Mouse (Mus musculus) left cerebral cortex, postnatal 36 days (tissue): ENCODE data around the gene Olfr53. TPM values are rescaled to one million over a fixed set of nuclear protein-coding genes. Genes with fewer than 3 reads are reported as not detected.
"Not testable (repeated sequence)": the region's sequence is repeated elsewhere in the genome, so short reads cannot be mapped to it uniquely, and the experiment has no call there.

Experiments
- DNase-seq, 2 experiments: peaks; one replicate each; pipeline ENCODE4 v3.0.0; 2021 to 2022; ENCODE audit warnings: low spot score in 2 of 2, mixed read lengths in 1 of 2
- intact Hi-C: fragments of 180-260 bp; cut with DNase I; formaldehyde crosslinking; loops from one replicate; pipeline ENCODE4 v1.15.1; 2025
- total RNA-seq, 2 experiments: library from RNA; stranded (reverse); gene quantifications; 2 replicates each; pipeline ENCODE4 v1.2.3; 2021

The Olfr53 gene
- not detected for total RNA-seq

DNA sequence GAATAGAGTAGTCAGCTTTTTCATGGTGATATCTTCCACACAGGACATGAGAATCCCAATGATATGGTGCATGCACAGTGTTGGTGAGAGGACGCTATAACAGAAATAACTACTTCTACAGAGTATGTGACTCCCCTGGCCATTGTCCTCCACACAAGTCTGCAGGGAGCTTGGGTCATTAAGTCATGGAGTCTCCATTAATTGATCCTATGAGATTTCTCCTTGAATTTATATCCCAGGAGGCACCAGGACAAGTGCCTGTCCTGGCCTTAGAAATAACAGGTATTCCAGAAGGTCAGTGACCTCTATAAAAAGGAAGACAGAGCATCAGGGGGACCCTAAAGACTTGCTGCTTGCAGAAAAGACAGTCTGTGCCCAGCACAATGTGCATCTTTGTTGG lies at the start of gene Olfr53:
Gene Olfr53, plus strand, starts transcription at position 301 of the 400 bp plus-strand sequence.
- no peak for DNase-seq
- intact Hi-C loops, result loop anchor here (1.0 kb wide), 1 partner anchor 36 kb away; no protein-coding TSS in a partner anchor

DNA sequence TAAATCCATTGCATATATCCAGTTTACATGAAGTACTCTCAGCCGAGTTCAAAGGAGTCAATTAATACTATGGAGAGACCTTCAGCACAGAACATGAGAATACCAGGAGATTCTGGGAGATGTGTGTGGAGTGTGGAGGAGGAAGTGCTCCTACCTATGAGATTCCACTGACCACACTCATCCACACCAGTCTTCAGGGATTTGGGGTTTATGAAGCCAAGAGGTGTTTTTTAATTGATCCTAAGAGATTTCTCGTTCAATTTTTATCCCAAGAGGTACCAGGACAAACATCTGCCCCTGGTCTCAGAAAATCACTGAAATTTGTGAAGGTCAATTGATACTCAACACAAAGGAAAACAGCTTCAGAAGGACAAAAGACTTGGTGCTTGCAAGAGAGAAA lies 45.3 kb upstream of the Olfr53 start, which contains the start of gene Olfr46:
Gene Olfr46, plus strand, starts transcription at position 301 of the 400 bp plus-strand sequence.
- intact Hi-C loops, DNase-seq: not testable (repeated sequence)

DNA sequence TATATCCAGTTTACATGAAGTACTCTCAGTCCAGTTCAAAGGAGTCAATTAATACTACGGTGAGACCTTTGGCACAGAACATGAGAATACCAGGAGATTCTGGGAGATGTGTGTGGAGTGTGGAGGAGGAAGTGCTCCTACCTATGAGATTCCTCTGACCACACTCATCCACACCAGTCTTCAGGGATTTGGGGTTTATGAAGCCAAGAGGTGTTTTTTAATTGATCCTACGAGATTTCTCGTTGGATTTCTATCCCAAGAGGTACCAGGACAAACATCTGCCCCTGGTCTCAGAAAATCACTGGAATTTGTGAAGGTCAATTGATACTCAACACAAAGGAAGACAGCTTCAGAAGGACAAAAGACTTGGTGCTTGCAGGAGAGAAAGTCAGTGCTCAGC lies 17.6 kb upstream of the Olfr53 start, which contains the start of gene Olfr61:
Gene Olfr61, plus strand, starts transcription at position 301 of the 400 bp plus-strand sequence.
- intact Hi-C loops, DNase-seq: not testable (repeated sequence)

DNA sequence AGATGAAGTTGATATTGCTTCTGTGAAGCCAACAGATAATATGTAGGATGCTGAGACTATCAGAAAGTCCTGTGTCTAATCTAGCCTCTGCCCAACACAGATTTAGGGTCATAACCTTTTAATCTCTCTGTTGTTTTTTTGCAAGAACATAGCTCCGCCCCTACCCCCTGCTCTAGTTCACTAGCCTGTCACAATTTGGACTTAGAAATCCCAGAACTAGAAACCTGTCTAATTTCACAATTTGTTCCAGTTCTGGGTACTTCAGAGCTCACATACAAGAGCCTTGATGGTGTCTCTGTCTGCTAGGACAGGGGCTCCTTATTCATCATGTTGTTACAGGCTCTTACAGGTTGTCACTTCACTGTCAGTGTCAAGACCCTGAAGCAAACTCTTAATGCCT lies 15.7 kb upstream of the Olfr53 start:
- intact Hi-C loops, result no loop called here
- no peak for DNase-seq

DNA sequence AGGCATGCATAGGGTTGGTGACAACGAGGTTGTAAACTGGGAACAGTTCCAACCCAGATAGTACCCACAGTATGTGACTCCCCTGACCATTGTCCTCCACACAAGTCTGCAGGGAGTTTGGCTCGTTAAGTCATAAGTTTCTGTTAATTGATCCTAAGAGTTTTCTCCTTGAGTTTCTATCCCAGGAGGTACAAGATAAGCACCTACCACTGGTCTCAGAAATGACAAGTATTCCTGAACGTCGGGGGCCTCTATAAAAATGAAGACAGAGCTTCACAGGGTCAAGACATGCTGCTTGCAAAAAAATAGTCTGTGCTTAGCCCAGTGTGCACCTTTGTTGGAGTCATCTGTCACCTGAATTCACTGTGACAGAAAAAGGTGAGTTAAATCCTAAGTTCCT lies 13.4 kb downstream of the Olfr53 start, which contains the start of gene Olfr539:
Gene Olfr539, plus strand, starts transcription at position 301 of the 400 bp plus-strand sequence.
- no peak for DNase-seq
- intact Hi-C loops, result no loop called here

DNA sequence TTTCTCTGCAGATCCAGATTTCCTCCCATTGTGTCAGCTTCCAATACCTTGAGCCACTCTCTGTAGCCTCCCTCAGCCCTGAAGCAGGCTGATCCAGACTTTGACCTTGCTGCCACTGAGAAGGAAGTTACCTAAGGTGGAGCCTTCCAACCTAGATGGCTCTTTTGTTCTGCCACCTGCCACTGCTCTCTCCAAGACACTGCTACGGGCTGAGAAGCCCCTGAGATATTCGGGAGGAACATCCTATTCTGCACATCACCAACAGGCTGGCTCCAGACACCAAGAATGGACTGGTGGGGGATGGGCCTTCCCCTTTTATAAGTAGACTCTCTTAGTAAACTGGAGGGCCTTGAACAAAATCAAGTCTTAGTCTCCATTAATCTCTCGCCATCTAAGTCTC lies 24.4 kb downstream of the Olfr53 start:
- intact Hi-C loops, result not testable (repeated sequence)

DNA sequence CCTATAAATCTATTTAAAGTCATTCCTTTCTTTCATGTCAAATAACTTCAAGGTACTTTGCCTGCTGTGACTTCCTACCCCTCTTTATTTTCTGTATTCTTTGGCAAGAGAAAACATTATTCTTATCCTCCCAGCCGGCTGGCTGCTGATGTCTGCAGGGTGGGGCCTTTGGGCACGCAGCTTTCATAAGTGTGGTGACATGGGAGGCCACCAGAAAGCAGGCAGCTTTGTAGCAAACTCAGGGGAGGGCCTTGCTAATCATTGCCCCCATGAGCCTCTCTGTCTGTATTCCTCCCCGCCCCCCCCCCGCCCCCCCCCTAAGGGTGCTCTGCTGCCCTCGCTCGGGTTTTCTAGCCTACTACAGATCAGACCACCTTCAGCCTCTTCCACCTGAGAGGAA lies 29.6 kb downstream of the Olfr53 start:
- intact Hi-C loops, result no loop called here
- no peak for DNase-seq

More for the DNA sequence above, 24.4 kb downstream of the Olfr53 start:
- DNase-seq, result not testable (repeated sequence)

DNA sequence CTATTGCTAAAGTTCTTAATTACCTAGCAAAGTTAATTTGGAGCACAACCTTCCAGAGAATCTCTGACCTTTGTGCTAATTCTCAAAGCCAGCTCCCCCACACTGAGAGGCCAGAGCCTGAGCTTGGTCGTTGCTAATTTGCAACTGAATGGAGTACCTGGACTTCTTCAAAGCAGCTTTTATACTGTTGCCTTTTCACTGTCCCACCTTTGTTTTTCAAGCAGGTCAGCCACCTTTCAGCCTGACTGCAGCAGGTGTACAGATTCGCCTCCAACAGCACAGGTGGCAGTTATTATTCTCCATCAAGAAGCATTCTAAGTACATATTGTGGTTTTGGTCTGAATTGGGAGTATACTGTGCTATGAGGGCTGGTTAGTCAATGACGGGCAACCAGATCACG lies 33.3 kb downstream of the Olfr53 start:
- intact Hi-C loops, result not testable (repeated sequence)

DNA sequence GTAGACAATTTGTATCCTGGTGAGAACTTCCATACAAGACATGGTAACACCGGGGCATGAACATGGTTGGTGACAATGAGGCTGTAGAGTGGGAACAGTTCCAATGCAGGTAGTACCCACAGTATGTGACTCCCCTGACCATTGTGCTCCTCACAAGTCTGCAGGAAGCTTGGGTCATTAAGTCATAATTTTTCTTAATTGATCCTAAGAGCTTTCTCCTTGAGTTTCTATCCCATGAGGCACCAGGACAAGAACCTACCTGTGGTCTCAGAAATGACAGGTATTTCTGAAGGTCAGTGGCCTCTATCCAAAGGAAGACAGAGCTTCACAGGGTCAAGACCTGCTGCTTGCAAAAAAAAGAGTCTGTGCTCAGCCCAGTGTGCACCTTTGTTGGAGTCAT lies 35.4 kb downstream of the Olfr53 start, which contains the start of gene Olfr45:
Gene Olfr45, plus strand, starts transcription at position 301 of the 400 bp plus-strand sequence.
- intact Hi-C loops, result loop anchor here (1.0 kb wide), 1 partner anchor 35 kb away; the partner anchor contains the start of gene Olfr53
- DNase-seq, result no peak

More for the DNA sequence above, 33.3 kb downstream of the Olfr53 start:
- not testable (repeated sequence) for DNase-seq

DNA sequence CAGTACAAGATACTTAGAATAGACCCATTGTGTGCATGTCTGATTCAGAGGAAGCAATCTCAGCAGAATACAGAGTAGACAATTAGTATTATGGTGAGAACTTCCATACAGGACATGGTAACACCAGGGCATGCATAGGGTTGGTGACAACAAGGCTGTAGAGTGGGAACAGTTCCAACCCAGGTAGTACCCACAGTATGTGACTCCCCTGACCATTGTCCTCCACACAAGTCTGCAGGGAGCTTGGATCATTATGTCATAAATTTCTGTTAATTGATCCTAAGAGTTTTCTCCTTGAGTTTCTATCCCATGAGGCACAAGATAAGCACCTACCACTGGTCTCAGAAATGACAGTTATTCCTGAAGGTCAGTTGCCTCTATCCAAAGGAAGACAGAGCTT lies 50.7 kb downstream of the Olfr53 start, which contains the start of gene Olfr541:
Gene Olfr541, plus strand, starts transcription at position 301 of the 400 bp plus-strand sequence.
- intact Hi-C loops, result no loop called here
- no peak for DNase-seq

Other genes starting within 250 kb of the Olfr53 start
- not detected for gene Olfr531, start 243.5 kb upstream of the Olfr53 start, total RNA-seq
- gene Olfr532, start 224.8 kb upstream of the Olfr53 start, total RNA-seq, result not detected
- not detected for gene Olfr533, start 183.1 kb upstream of the Olfr53 start, total RNA-seq
- not detected for gene Olfr535, start 162.2 kb upstream of the Olfr53 start, total RNA-seq
- not detected for gene Olfr536, start 139.1 kb upstream of the Olfr53 start, total RNA-seq
- gene Olfr538, start 78.6 kb upstream of the Olfr53 start, total RNA-seq, result not detected
- gene Olfr46, start 45.2 kb upstream of the Olfr53 start, total RNA-seq, result under 1 TPM; 0.05 to 0.36 TPM
- not detected for gene Olfr61, start 17.5 kb upstream of the Olfr53 start, total RNA-seq
- under 1 TPM in 1 of 2 experiments, not detected in 1; 0.07 TPM for gene Olfr539, start 13.5 kb downstream of the Olfr53 start, total RNA-seq
- not detected for gene Olfr45, start 35.5 kb downstream of the Olfr53 start, total RNA-seq
- gene Olfr541, start 50.8 kb downstream of the Olfr53 start, total RNA-seq, result not detected
- not detected for gene Cyp2e1, start 117.3 kb downstream of the Olfr53 start, total RNA-seq
- gene Syce1, start 141.4 kb downstream of the Olfr53 start, total RNA-seq, result under 1 TPM; 0.22 to 0.54 TPM
- 10 to 100 TPM; 22.2 to 31.0 TPM for gene Zfp941, start 175.7 kb downstream of the Olfr53 start, total RNA-seq
- 1 to 10 TPM; 2.1 to 8.4 TPM for gene Urah, start 188.6 kb downstream of the Olfr53 start, total RNA-seq
- not detected for gene Scgb1c1, start 199.1 kb downstream of the Olfr53 start, total RNA-seq
- gene Odf3, start 201.4 kb downstream of the Olfr53 start, total RNA-seq, result not detected
- 1 to 10 TPM in 1 of 2 experiments, not detected in 1; 2.3 TPM for gene Gm45785, start 209.9 kb downstream of the Olfr53 start, total RNA-seq
- 10 to 100 TPM; 68.2 to 68.7 TPM for gene Ric8a, start 210.5 kb downstream of the Olfr53 start, total RNA-seq
- 10 to 100 TPM; 22.5 to 27.3 TPM for gene Bet1l, start 211.1 kb downstream of the Olfr53 start, total RNA-seq
- 100 to 1,000 TPM; 106 to 113 TPM for gene Psmd13, start 235.5 kb downstream of the Olfr53 start, total RNA-seq
- gene Sirt3, start 235.9 kb downstream of the Olfr53 start, total RNA-seq, result 10 to 100 TPM; 73.1 to 78.5 TPM